Mouse (Mus musculus) midbrain, embryonic 10.5 days (tissue): ENCODE results near the gene Tnni1. TPM values are rescaled to one million over a fixed set of nuclear protein-coding genes. Genes with fewer than 3 reads are reported as not detected.

ENCODE experiments used
- DNase-seq: peaks from one replicate; pipeline ENCODE4 v3.0.0-alpha.2; 2017; ENCODE audit warnings: low spot score
- H3K27ac ChIP-seq: fragments of 300-500 bp; sonication (generic); replicated peaks from 2 replicates; pipeline ENCODE4 v1.5.1; 2016; ENCODE audit warnings: mild to moderate bottlenecking
- H3K27me3 ChIP-seq: fragments of 300-500 bp; sonication (generic); 2 replicates; pipeline ENCODE4 v1.6.1; 2016; ENCODE audit warnings: low read depth, mild to moderate bottlenecking; ENCODE audit not compliant: poor library complexity, severe bottlenecking
- H3K36me3 ChIP-seq: fragments of 300-500 bp; sonication (generic); 2 replicates; pipeline ENCODE4 v1.6.1; 2016; ENCODE audit warnings: mild to moderate bottlenecking, moderate library complexity
- H3K4me1 ChIP-seq: fragments of 300-500 bp; sonication (generic); 2 replicates; pipeline ENCODE4 v1.6.1; 2016
- H3K4me3 ChIP-seq: fragments of 300-500 bp; sonication (generic); 2 replicates; pipeline ENCODE4 v1.5.1; 2016; ENCODE audit warnings: mild to moderate bottlenecking, moderate library complexity
- H3K9me3 ChIP-seq: fragments of 300-500 bp; sonication (generic); replicated peaks from 2 replicates; pipeline ENCODE4 v1.6.1; 2016; ENCODE audit warnings: mild to moderate bottlenecking
- WGBS: fragments of 180-500 bp; shearing (Covaris S2); methylation state at CpG from one replicate; pipeline ENCODE4 v1.1.7; 2016; 5-methylcytosine and 5-hydroxymethylcytosine counted together
- polyA plus RNA-seq: library from polyadenylated mRNA; unstranded; fragments of >200 nt; fragmentation: Nextera tagmentation; extraction: Ambion mirVana; gene quantifications from 2 replicates; pipeline ENCODE4 v1.2.1, GENCODE M21; 2016

Tnni1 gene
- 0.72 and 0.78 TPM in 2 replicates for polyA plus RNA-seq

- Histone ChIP-seq H3K27ac (peak within 1 kb of the TSS; percentile 28), H3K9me3 (no peaks in the 10 kb centered on the region), H3K27me3 (peaks cover 38% of the 10 kb centered on the region), H3K36me3 (no peaks in the 10 kb centered on the region), H3K4me3 (no peak within 1 kb of the TSS), H3K4me1 (peaks cover 30% of the 10 kb centered on the region)
- DNase-seq = no peak
- WGBS = 35% methylated on average over 22 of the region's 22 CpGs
These were observed at the start of gene Tnni1 for GRCm38 (mm10) chr1:135778780-135779535. Gene Tnni1 (plus strand): TSS chr1:135779434.

- no peaks in the 10 kb centered on the region for H3K9me3 ChIP-seq
- peak overlapping the region; percentile 87; the same call in 1 of the 2 replicates for H3K27ac ChIP-seq
- no peak for DNase-seq
- 27% methylated on average over 4 of the region's 4 CpGs for WGBS
- H3K36me3 ChIP-seq = no peaks in the 10 kb centered on the region
- peaks cover 60% of the 10 kb centered on the region for H3K4me1 ChIP-seq
- peaks cover 31% of the 10 kb centered on the region for H3K27me3 ChIP-seq
- peak overlapping the region; percentile 70 for H3K4me3 ChIP-seq
These were observed 49.4 kb upstream of the Tnni1 start for GRCm38 (mm10) chr1:135729821-135730220.

DNA sequence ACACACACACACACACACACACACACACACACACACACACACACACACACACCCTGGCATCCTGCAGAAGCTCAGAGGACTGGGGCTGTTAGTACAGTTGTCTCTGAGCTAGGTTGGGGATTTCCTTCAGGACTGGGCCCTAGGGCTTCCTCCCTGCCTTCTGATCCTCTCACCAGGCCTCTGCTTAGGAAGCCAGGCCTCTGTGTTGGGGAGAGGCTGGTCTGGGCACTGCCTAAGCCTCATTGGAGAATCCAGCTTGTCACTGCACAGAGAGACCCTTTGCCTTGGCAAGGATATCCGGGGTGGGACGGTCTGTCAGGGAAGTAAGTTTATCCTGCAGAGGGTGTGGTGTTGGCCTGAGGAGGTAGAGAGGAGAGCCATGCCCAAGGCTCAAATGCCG is 48.9 kb upstream of the Tnni1 start:
- Histone ChIP-seq H3K4me1 (peaks cover 65% of the 10 kb centered on the region), H3K27me3 (peaks cover 31% of the 10 kb centered on the region), H3K36me3 (no peaks in the 10 kb centered on the region), H3K4me3 (peak overlapping the region; percentile 70), H3K27ac (peak overlapping the region; percentile 70), H3K9me3 (no peaks in the 10 kb centered on the region)
- WGBS = 48% methylated on average over 3 of the region's 3 CpGs
- no peak for DNase-seq

DNA sequence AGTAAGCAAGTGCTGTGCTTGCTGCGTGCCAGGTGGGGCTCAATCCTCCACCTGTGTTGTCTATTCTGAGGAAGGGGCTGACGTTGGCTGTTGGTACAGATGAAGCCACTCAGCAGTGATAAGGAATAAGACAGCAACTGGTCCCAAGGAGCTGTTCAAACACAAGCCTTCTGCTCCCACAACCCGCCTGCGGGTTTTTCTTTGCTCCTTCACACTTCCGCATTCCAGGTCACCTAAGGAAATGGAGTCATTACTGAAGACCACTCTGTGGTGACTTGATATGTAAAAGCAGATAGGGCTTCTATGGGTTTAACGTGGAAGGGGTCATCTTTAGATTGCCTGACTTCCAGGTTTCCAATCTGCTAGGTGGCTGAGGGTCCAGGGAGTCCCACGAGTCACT is 47.8 kb upstream of the Tnni1 start:
- peaks cover 31% of the 10 kb centered on the region for H3K27me3 ChIP-seq
- H3K27ac ChIP-seq = peak overlapping the region; percentile 38; the same call in 1 of the 2 replicates
- 77% methylated on average over 7 of the region's 7 CpGs for WGBS
- H3K4me3 ChIP-seq = no peak overlapping the region
- no peaks in the 10 kb centered on the region for H3K9me3 ChIP-seq
- no peak for DNase-seq
- H3K4me1 ChIP-seq = peaks cover 73% of the 10 kb centered on the region
- no peaks in the 10 kb centered on the region for H3K36me3 ChIP-seq

DNA sequence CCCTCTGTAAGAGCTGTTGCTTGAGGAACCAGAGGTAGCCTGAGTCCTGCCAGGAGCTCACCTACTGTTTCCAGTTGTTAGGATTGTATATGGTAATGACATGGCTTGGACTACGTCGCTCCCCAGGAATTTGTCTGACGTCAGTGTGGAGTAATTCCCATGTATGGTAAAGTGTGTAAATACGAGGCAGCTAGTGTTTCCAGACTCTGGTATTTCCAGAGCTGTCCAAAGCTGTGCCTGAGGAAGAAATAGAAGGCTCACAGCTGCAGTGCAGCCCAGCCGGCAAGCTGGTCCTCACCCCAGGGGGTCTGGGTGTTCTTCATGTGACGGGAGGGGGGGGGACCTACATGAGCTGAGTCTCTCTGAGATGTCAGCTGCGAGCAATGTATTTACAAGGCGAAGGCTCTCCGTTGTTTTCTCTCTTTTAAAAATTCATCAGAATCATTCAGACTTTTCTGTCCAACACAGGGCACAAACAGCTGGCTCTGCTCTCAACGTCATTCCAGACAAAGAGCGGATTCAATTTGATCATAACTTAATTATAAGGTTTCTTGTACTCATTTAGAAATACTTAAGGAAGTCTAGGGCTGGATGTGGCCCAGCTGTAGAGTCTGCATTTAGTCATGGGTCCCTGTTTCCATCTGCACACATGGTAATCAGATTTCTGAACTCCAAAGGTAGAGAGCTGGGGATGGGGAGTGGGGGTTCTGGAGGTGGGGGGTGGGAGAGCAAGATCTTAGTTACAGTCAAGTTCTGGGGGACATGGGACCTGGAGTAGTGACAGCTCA is 47.1 kb upstream of the Tnni1 start:
- peak; percentile 26 for DNase-seq
- peaks cover 31% of the 10 kb centered on the region for H3K27me3 ChIP-seq
- 56% methylated on average over 11 of the region's 11 CpGs for WGBS
- no peak overlapping the region for H3K4me3 ChIP-seq
- peaks cover 73% of the 10 kb centered on the region for H3K4me1 ChIP-seq
- no peaks in the 10 kb centered on the region for H3K9me3 ChIP-seq
- H3K27ac ChIP-seq = peak overlapping the region; percentile 38; the same call in 1 of the 2 replicates
- H3K36me3 ChIP-seq = no peaks in the 10 kb centered on the region

- Histone ChIP-seq H3K4me1 (peaks cover 61% of the 10 kb centered on the region), H3K27ac (peak overlapping the region; percentile 74)
These were observed 44.9 kb upstream of the Tnni1 start for GRCm38 (mm10) chr1:135734225-135734937.

DNA sequence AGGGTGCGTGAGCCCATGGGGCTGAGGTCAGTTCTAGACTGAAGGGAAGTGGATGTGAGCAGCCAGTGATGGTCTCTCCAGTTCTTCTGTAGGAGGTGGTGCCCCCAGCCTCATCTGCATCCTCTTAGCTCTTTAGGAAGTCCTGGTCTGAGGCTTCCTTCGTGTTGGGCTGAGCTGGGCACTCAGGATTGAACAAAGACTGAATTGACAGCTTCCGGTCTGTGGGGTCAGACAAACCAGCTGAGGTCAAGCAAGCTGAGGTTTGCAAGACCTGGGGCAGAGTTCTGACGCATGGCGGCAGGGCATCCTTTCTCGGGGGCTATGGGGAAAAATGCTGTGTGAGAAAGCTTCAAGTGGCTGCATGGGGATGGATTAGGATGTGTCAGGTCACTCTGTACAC is 43.8 kb upstream of the Tnni1 start:
- H3K9me3 ChIP-seq = no peaks in the 10 kb centered on the region

More at GRCm38 (mm10) chr1:135734225-135734937, 44.9 kb upstream of the Tnni1 start:
- peaks cover 20% of the 10 kb centered on the region for H3K27me3 ChIP-seq
- WGBS = 33% methylated on average over 6 of the region's 7 CpGs
- no peak overlapping the region for H3K4me3 ChIP-seq
- H3K9me3 ChIP-seq = no peaks in the 10 kb centered on the region
- H3K36me3 ChIP-seq = no peaks in the 10 kb centered on the region
- no peak for DNase-seq

DNA sequence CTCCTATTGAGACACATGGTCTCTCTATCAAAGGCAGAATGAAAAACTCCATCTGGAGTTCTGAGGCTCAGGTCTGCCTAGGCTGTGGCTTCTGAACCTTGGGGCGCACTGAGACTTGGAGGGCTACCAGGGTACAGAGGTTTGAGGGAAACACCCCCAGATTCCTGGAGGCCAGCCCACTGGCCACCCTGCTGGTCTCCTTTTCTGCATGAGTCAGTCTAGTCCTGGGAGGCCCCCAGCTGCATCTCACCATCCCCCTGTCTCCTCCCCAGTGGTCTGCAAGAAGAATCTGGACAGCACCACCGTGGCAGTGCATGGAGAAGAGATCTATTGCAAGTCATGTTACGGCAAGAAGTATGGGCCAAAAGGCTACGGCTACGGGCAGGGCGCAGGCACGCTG is 34.2 kb upstream of the Tnni1 start:
- H3K4me3 ChIP-seq = no peak overlapping the region
- no peaks in the 10 kb centered on the region for H3K9me3 ChIP-seq
- H3K27ac ChIP-seq = no peak overlapping the region
- DNase-seq = no peak
- no peaks in the 10 kb centered on the region for H3K27me3 ChIP-seq
- H3K36me3 ChIP-seq = peaks cover 18% of the 10 kb centered on the region; the same call in 1 of the 2 replicates
- 91% methylated on average over 7 of the region's 7 CpGs for WGBS
- peaks cover 13% of the 10 kb centered on the region for H3K4me1 ChIP-seq

More for the DNA sequence above, 43.8 kb upstream of the Tnni1 start:
- Histone ChIP-seq H3K36me3 (peaks cover 4% of the 10 kb centered on the region; the same call in 1 of the 2 replicates), H3K4me3 (no peak overlapping the region), H3K4me1 (peaks cover 57% of the 10 kb centered on the region), H3K27me3 (peaks cover 11% of the 10 kb centered on the region), H3K27ac (peak overlapping the region; percentile 74)
- 23% methylated on average over 6 of the region's 6 CpGs for WGBS
- DNase-seq = peak; percentile 43

DNA sequence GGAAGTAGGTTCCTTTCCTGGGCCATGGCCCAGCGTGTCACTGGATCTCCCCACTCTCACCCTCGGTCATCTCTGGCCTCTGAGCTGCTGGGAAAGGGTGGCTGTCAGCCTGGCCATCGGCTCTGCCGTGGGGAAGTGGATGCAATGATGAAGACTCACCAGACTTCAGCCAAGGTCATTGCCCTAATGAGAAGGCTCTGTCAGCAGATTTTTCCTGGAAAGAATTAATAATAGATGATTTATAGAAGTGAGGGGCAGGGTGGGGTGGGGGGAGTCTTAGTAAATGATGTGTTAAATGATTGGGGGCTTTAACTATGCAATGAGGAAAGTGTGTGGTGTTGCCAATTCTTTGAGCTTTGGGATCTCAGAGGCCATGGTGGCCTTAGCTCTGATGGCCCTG is 33.0 kb upstream of the Tnni1 start:
- 92% methylated on average over 4 of the region's 4 CpGs for WGBS
- no peak for DNase-seq
- Histone ChIP-seq H3K36me3 (peaks cover 28% of the 10 kb centered on the region), H3K27ac (no peak overlapping the region), H3K4me3 (no peak overlapping the region), H3K9me3 (no peaks in the 10 kb centered on the region), H3K4me1 (peaks cover 7% of the 10 kb centered on the region), H3K27me3 (no peaks in the 10 kb centered on the region)

DNA sequence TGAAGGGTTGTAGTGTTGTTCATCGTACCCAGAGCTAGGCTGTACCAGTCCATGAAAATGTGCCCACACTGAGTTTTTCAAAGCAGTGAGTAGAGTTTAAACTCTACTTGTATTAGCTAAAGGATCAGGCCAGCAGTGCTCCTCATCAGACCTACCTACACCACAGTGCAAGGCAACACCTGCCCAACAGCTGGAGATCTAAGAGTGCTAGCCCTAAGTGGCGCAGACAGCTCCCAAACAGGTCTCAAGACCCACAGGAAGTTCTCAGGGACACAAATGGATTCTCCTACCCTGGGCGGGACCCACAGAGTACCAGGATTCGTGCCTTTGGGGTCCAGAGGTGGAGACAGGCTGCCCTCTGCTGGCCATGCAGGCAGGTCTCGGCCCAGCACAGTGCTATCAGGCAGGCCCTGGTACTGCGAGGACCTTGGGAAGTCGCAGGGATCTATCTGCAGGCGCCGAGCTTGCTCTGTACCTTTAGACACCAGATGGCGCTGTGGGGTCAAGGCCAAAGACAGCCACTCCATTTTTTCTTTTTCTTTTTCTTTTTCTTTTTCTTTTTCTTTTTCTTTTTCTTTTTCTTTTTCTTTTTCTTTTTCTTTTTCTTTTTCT is 26.4 kb upstream of the Tnni1 start:
- Histone ChIP-seq H3K4me3 (no peak overlapping the region), H3K27ac (0 out of 2 replicates have a peak overlapping the region, but pooled peaks have one; percentile 30), H3K4me1 (peaks cover 9% of the 10 kb centered on the region), H3K9me3 (no peaks in the 10 kb centered on the region), H3K36me3 (peaks cover 10% of the 10 kb centered on the region; the same call in 1 of the 2 replicates), H3K27me3 (peaks cover 10% of the 10 kb centered on the region; the same call in 1 of the 2 replicates)
- peak; percentile 95 for DNase-seq
- WGBS = 10% methylated on average over 10 of the region's 10 CpGs

DNA sequence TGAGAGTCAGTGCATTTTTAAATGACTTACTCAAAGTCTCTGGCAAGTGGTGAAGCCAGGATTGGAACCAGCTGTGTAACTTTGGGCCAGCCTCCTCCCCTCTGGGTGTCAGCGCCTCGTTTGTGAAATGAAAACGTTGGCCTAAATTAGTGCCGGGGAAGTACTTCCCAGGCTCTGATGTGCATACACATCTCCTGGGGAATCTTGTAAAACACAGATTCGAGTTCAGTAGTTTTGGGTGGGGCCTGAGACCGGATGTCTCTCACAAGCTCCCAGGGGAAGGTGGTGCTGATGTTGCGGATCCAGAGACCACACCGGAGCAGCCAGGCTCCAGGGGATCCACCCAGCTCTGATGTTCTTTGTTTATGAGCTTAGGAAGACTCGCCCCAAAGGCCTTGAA is 23.9 kb upstream of the Tnni1 start:
- Histone ChIP-seq H3K4me3 (no peak overlapping the region), H3K9me3 (no peaks in the 10 kb centered on the region), H3K27ac (no peak overlapping the region), H3K36me3 (peaks cover 10% of the 10 kb centered on the region; the same call in 1 of the 2 replicates), H3K27me3 (peaks cover 10% of the 10 kb centered on the region; the same call in 1 of the 2 replicates), H3K4me1 (peaks cover 9% of the 10 kb centered on the region)
- WGBS = 73% methylated on average over 9 of the region's 9 CpGs
- DNase-seq = no peak

DNA sequence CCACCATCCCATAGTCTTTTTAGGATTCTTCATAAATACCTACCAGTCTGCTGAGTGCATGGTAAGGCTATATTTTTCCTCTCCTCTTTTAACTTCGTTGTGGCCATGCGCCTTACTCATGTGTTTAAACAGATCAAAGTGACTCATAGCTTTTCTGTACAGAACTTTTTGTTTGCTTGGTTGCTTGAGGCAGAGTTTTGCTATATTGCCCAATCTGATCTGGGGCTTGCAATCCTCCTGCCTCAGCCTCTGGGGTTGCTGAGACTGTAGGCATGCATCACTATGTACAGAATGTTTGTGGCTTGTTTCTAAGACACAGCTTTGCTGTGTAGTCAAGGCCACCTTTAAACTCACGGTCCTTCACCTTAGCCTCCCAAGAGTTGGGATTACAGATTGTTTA is 23.3 kb upstream of the Tnni1 start:
- no peak overlapping the region for H3K4me3 ChIP-seq
- H3K27ac ChIP-seq = no peak overlapping the region
- 90% methylated on average over 3 of the region's 3 CpGs for WGBS
- peaks cover 10% of the 10 kb centered on the region; the same call in 1 of the 2 replicates for H3K27me3 ChIP-seq
- H3K9me3 ChIP-seq = no peaks in the 10 kb centered on the region
- H3K4me1 ChIP-seq = peaks cover 9% of the 10 kb centered on the region
- no peak for DNase-seq
- peaks cover 4% of the 10 kb centered on the region; the same call in 1 of the 2 replicates for H3K36me3 ChIP-seq
